Mouse (Mus musculus) cerebellum, adult 11 months (tissue): ENCODE data around the gene Atpaf1.

Source experiments
- DNase-seq: peaks from one replicate; pipeline ENCODE4 v3.0.0; 2022

Atpaf1 gene

GRCm38 (mm10) chr4:115815606-115816005 lies 31.0 kb downstream of the Atpaf1 start:
- DNase-seq: no peak

DNA sequence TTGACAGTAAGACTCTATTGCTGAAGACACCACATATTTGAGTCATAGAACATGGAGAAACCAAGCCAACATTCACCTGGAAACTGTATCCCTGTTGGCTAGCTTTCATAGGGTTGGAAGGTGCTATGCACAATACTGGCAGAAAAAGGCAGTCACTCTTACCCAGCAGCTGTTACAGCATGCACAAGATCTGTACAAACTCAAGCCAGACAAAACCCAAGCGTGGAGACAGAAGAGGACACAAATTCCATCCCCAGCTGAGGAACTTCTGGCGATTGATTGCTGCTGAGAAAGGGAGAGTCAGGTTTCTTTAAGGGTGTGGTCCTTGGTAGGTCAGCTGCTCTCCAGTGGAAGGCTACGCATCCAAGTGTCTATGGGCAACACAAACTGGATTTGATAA lies 35.6 kb downstream of the Atpaf1 start:
- DNase-seq: no peak

DNA sequence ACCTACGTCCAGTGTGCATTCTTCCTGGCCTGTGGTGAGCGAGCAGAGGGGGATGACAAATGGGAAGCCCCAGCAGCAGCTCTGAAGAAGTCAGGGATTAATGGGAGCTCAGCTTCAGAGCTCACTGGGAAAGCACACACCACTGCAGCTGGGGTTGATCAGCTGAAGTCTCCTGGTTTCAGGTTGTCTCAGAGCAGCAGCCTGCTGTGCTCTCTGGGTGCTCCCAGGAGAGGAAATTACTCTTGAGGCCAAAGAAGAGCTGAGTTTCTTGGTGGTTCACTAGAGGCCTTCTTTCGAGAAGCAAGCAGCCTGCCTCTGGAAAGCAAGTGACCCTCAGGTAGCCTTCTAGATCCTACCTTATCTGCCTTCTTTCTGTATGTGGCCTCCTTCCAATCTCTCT lies 36.3 kb downstream of the Atpaf1 start:
- DNase-seq: no peak

DNA sequence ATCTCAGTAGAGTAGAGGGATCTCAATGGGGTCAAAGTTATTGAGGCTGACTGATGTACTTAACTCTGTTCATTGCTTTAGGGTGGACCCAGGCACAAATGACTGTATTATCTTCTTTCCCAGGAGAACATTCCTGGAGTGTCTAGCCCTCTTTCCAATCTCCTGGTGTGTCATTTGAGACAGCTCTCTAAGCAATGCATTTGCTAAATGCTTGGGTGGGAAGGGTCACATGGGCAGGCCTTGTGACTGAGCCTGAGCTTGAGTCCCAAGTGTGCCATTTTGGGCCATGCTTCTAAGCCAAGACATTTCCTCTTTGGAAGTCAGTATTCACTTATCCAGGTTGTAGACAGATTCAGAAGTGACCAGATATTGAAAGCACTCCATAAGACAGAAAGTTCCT lies 36.8 kb downstream of the Atpaf1 start:
- DNase-seq: no peak

GRCm38 (mm10) chr4:115821928-115822327 lies 37.3 kb downstream of the Atpaf1 start:
- DNase-seq: no peak

- no peak for DNase-seq
These were observed 39.6 kb downstream of the Atpaf1 start for GRCm38 (mm10) chr4:115824178-115824577.

- DNase-seq: no peak
These were observed 40.7 kb downstream of the Atpaf1 start for GRCm38 (mm10) chr4:115825271-115825670.

DNA sequence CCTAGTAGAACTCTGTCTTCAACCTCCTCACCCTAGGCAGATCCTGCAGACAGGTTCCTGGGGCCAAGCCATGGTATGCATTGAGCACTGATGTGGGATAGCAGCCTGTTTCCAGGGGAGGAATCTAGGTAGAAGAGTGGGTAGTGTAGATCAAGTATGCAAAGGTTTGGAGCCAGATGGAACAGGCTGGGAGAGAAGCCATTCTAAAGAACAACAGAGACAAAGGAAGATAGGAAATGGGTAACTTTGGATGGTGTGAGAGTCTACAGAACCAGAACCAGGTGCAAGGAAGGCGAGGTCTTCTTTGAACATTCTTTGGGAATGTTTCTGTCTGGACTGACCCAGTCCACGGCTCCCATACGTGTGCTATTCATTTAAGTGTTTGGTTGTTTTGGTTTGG lies 42.5 kb downstream of the Atpaf1 start:
- no peak for DNase-seq

DNA sequence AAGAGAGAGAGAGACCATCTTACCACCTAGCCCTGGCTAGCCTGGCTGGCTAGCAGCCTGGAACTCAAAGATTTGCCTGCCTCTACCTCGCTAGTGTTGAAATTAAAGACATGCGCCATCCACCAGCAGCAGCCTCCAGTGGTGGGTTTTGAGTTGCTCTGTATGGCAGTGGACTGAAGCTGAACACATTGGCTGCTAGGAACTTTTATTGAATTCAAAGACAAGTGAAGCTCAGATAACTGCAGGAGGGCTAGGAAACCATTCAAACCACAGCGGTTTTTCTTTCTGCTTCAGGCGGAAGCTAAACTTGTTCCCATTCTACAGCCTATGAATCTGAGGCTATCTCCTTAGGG lies 42.9 kb downstream of the Atpaf1 start:
- DNase-seq: no peak

- peak; percentile 53 for DNase-seq
These were observed 43.4 kb downstream of the Atpaf1 start, which contains the start of gene Mob3c for GRCm38 (mm10) chr4:115827888-115828571. Mob3c (plus strand) TSS chr4:115828092.

DNA sequence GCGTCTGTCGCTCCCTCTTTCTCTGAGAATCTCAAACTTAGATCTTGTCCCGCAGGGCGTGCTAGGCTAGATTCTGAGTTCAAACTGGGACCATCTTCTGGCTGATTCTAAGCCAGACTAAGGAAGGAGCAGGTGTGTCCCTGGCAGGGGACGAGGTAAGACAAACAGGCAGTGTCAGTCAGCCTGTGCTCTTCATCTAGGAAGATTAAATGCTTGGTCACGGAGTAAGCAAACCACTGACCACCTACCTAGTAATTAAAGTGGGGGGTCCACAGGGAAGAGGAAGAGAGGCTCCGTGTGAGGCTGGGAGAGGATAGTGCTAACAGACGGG lies 43.9 kb downstream of the Atpaf1 start:
- DNase-seq: no peak

DNA sequence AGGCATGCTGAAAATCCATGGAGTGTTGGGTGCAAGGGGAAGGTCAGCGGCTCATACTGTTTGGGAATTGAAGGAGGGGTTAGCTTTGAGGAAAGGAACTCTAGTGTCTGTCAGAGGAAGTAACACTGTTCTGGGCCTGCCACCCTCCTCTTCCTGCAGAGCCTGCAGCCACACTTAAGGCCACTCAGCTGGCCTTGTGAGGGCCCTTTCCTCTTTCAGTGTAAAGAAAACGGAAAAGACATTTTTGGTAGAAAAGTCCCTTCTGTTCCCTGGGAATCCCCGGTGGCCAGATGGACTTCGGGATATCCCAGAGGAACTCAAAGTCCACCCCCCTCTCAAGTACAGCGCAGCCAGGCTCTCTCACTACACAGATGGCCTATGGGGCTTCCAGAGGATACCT lies 45.9 kb downstream of the Atpaf1 start:
- DNase-seq: no peak

GRCm38 (mm10) chr4:115831221-115831620 lies 46.6 kb downstream of the Atpaf1 start:
- DNase-seq: no peak

GRCm38 (mm10) chr4:115832040-115832439 lies 47.4 kb downstream of the Atpaf1 start:
- DNase-seq: no peak

- no peak for DNase-seq
These were observed 51.0 kb downstream of the Atpaf1 start for GRCm38 (mm10) chr4:115835576-115835975.

GRCm38 (mm10) chr4:115838196-115838595 lies 53.6 kb downstream of the Atpaf1 start:
- no peak for DNase-seq

- peak; percentile 89 for DNase-seq
These were observed 54.4 kb downstream of the Atpaf1 start, which contains the start of gene Mknk1 for GRCm38 (mm10) chr4:115838696-115839641. Mknk1 (plus strand) TSS chr4:115839198.

DNA sequence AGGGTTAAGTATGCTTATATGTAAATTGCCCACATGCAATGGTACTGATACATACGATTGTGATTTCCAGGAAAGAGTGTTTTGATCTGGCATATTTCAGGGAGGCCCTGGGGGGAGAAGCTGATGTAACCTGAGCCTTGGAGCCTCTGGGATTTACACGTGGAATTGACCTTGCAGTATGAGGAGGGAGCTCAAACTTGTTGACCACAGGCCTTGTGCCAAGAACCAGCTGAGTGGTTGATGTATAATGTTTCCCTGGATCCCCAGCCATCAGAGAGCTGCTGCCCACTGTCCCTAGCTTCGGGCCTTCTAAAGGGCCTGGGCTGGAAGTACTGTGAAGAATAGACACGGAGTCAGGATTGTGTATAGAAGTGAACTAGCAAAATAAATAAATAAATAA lies 55.3 kb downstream of the Atpaf1 start:
- no peak for DNase-seq

- DNase-seq: no peak
These were observed 56.2 kb downstream of the Atpaf1 start for GRCm38 (mm10) chr4:115840842-115841241.

GRCm38 (mm10) chr4:115846656-115847055 lies 62.0 kb downstream of the Atpaf1 start:
- no peak for DNase-seq

DNA sequence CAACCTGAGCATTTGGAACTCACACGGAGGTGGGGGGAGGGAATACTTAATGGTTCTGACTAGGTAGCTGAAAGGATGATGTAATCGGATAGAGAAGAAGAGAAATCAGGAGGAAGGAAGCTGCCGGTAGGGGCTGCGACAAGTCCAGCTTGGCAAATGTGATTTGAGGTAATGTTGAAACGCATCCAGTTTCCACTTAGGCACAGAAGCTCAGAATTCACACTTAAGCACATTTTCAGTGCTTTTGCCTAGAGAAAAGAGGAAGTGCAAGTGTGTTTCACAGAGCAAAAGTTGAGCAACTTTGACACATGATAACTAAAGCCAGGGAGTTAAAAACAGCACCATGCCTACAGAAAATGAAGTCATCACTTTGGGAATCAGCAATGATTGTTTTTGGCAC lies 62.8 kb downstream of the Atpaf1 start:
- no peak for DNase-seq

DNA sequence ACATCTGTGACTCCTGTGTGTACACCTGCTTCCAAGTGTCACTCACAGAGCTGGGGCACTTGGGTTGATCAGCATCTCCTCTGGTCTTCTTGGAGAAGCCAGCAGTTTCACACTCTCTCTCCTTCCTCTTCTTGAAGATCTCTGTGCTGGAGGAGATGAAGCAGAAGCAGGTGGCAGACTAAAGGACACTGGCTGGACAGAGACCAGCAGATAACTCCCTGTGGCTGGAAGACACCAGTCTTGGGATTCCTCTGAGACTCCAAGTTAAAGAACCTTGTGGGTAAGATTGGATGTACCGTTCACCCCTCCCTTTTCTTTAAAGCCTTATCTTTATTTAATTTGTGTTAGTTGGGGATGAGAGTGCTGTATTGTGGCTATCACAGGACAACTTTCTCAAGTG lies 63.5 kb downstream of the Atpaf1 start:
- DNase-seq: no peak

- DNase-seq: no peak
These were observed 64.5 kb downstream of the Atpaf1 start for GRCm38 (mm10) chr4:115848990-115849677.

GRCm38 (mm10) chr4:115850111-115850510 lies 65.5 kb downstream of the Atpaf1 start:
- DNase-seq: no peak
